Mouse (Mus musculus): ENCODE data around the gene Micall2. TPM values are rescaled to one million over a fixed set of nuclear protein-coding genes. Genes with fewer than 3 reads are reported as not detected.
A peak's percentile ranks its signal among the peaks of the same experiment; 100 is the strongest.

Micall2 gene
- polyA plus RNA-seq, 1 experiment from 2014 or later: 3.4 TPM

- Histone ChIP-seq H3K9me3 (replicated peaks; ENCODE audit: control insufficient read depth, low read length) (no peaks in the 10 kb centered on the region), H3K9ac (ENCODE audit: low read length) (no peak overlapping the region), H3K4me3 (ENCODE audit: low read depth, low read length) (peak overlapping the region; percentile 38), H3K4me1 (ENCODE audit: control insufficient read depth, insufficient read depth, low read length) (peaks cover 7% of the 10 kb centered on the region), H3K4me2 (ENCODE audit: low read length) (peak overlapping the region; percentile 70), H3K27me3 (replicated peaks; ENCODE audit: control insufficient read depth, insufficient read depth, low read length) (0 out of 2 replicates have a peak, but pooled peaks cover 3% of the 10 kb centered on the region), H3K27ac (ENCODE audit: low read depth, low read length) (no peak overlapping the region), H3K36me3 (ENCODE audit: control insufficient read depth, insufficient read depth, low read length) (no peaks in the 10 kb centered on the region)
- 11% methylated on average over 10 of the region's 10 CpGs for WGBS
- DNase-seq (ENCODE audit: low spot score): no peak
- peak; percentile 52 for ATAC-seq
Observed at GRCm38 (mm10) chr5:139736504-139736940, 386 bp upstream of the Micall2 start.

GRCm38 (mm10) chr5:139734746-139735145 lies 1.4 kb downstream of the Micall2 start:
- ATAC-seq: no peak
- H3K36me3 ChIP-seq (ENCODE audit: control insufficient read depth, insufficient read depth, low read length): no peaks in the 10 kb centered on the region
- H3K4me1 ChIP-seq (ENCODE audit: control insufficient read depth, insufficient read depth, low read length): peaks cover 7% of the 10 kb centered on the region

GRCm38 (mm10) chr5:139734016-139734415 lies 2.1 kb downstream of the Micall2 start:
- Histone ChIP-seq H3K4me1 (ENCODE audit: control insufficient read depth, insufficient read depth, low read length) (peaks cover 7% of the 10 kb centered on the region), H3K27ac (ENCODE audit: low read depth, low read length) (no peak overlapping the region), H3K9me3 (replicated peaks; ENCODE audit: control insufficient read depth, low read length) (no peaks in the 10 kb centered on the region), H3K27me3 (replicated peaks; ENCODE audit: control insufficient read depth, insufficient read depth, low read length) (0 out of 2 replicates have a peak, but pooled peaks cover 3% of the 10 kb centered on the region), H3K9ac (ENCODE audit: low read length) (no peak overlapping the region), H3K4me2 (ENCODE audit: low read length) (no peak overlapping the region), H3K4me3 (ENCODE audit: low read depth, low read length) (no peak overlapping the region), H3K36me3 (ENCODE audit: control insufficient read depth, insufficient read depth, low read length) (no peaks in the 10 kb centered on the region)
- ATAC-seq (no peak), DNase-seq (ENCODE audit: low spot score) (no peak)
- 84% methylated on average over 3 of the region's 3 CpGs for WGBS

More at GRCm38 (mm10) chr5:139734746-139735145, 1.4 kb downstream of the Micall2 start:
- WGBS: 86% methylated on average over 7 of the region's 7 CpGs
- no peak overlapping the region for H3K4me2 ChIP-seq (ENCODE audit: low read length)
- DNase-seq (ENCODE audit: low spot score): no peak
- H3K9ac ChIP-seq (ENCODE audit: low read length): no peak overlapping the region
- H3K4me3 ChIP-seq (ENCODE audit: low read depth, low read length): no peak overlapping the region
- H3K27me3 ChIP-seq (replicated peaks; ENCODE audit: control insufficient read depth, insufficient read depth, low read length): 0 out of 2 replicates have a peak, but pooled peaks cover 3% of the 10 kb centered on the region
- no peak overlapping the region for H3K27ac ChIP-seq (ENCODE audit: low read depth, low read length)
- no peaks in the 10 kb centered on the region for H3K9me3 ChIP-seq (replicated peaks; ENCODE audit: control insufficient read depth, low read length)

GRCm38 (mm10) chr5:139732634-139733107 lies 3.5 kb downstream of the Micall2 start:
- Histone ChIP-seq H3K9me3 (replicated peaks; ENCODE audit: control insufficient read depth, low read length) (no peaks in the 10 kb centered on the region), H3K4me2 (ENCODE audit: low read length) (no peak overlapping the region), H3K4me3 (ENCODE audit: low read depth, low read length) (no peak overlapping the region), H3K4me1 (ENCODE audit: control insufficient read depth, insufficient read depth, low read length) (peaks cover 7% of the 10 kb centered on the region), H3K36me3 (ENCODE audit: control insufficient read depth, insufficient read depth, low read length) (no peaks in the 10 kb centered on the region), H3K27ac (ENCODE audit: low read depth, low read length) (no peak overlapping the region), H3K9ac (ENCODE audit: low read length) (no peak overlapping the region), H3K27me3 (replicated peaks; ENCODE audit: control insufficient read depth, insufficient read depth, low read length) (0 out of 2 replicates have a peak, but pooled peaks cover 3% of the 10 kb centered on the region)
- ATAC-seq (no peak), DNase-seq (ENCODE audit: low spot score) (no peak)
- WGBS: 75% methylated on average over 11 of the region's 11 CpGs

- Histone ChIP-seq H3K27me3 (replicated peaks; ENCODE audit: control insufficient read depth, insufficient read depth, low read length) (0 out of 2 replicates have a peak, but pooled peaks cover 3% of the 10 kb centered on the region), H3K36me3 (ENCODE audit: control insufficient read depth, insufficient read depth, low read length) (no peaks in the 10 kb centered on the region), H3K4me2 (ENCODE audit: low read length) (no peak overlapping the region), H3K9me3 (replicated peaks; ENCODE audit: control insufficient read depth, low read length) (no peaks in the 10 kb centered on the region), H3K9ac (ENCODE audit: low read length) (no peak overlapping the region), H3K27ac (ENCODE audit: low read depth, low read length) (no peak overlapping the region), H3K4me1 (ENCODE audit: control insufficient read depth, insufficient read depth, low read length) (peaks cover 7% of the 10 kb centered on the region), H3K4me3 (ENCODE audit: low read depth, low read length) (no peak overlapping the region)
- ATAC-seq (no peak), DNase-seq (ENCODE audit: low spot score) (no peak)
- WGBS: 59% methylated on average over 8 of the region's 8 CpGs
Observed at GRCm38 (mm10) chr5:139730712-139731486, 5.2 kb downstream of the Micall2 start.

GRCm38 (mm10) chr5:139727261-139727660 lies 8.9 kb downstream of the Micall2 start:
- H3K9me3 ChIP-seq (replicated peaks; ENCODE audit: control insufficient read depth, low read length): no peaks in the 10 kb centered on the region
- no peaks in the 10 kb centered on the region for H3K27me3 ChIP-seq (replicated peaks; ENCODE audit: control insufficient read depth, insufficient read depth, low read length)
- no peak overlapping the region for H3K27ac ChIP-seq (ENCODE audit: low read depth, low read length)
- H3K4me3 ChIP-seq (ENCODE audit: low read depth, low read length): no peak overlapping the region
- no peak overlapping the region for H3K9ac ChIP-seq (ENCODE audit: low read length)
- ATAC-seq (no peak), DNase-seq (ENCODE audit: low spot score) (no peak)
- 82% methylated on average over 11 of the region's 11 CpGs for WGBS
- no peak overlapping the region for H3K4me2 ChIP-seq (ENCODE audit: low read length)
- H3K36me3 ChIP-seq (ENCODE audit: control insufficient read depth, insufficient read depth, low read length): no peaks in the 10 kb centered on the region
- H3K4me1 ChIP-seq (ENCODE audit: control insufficient read depth, insufficient read depth, low read length): no peaks in the 10 kb centered on the region

- no peak overlapping the region for H3K4me3 ChIP-seq (ENCODE audit: low read depth, low read length)
- no peaks in the 10 kb centered on the region for H3K9me3 ChIP-seq (replicated peaks; ENCODE audit: control insufficient read depth, low read length)
- H3K9ac ChIP-seq (ENCODE audit: low read length): no peak overlapping the region
- no peak for ATAC-seq
- no peaks in the 10 kb centered on the region for H3K36me3 ChIP-seq (ENCODE audit: control insufficient read depth, insufficient read depth, low read length)
- H3K27ac ChIP-seq (ENCODE audit: low read depth, low read length): no peak overlapping the region
- H3K4me2 ChIP-seq (ENCODE audit: low read length): no peak overlapping the region
- DNase-seq (ENCODE audit: low spot score): no peak
- WGBS: 88% methylated on average over 3 of the region's 3 CpGs
- H3K4me1 ChIP-seq (ENCODE audit: control insufficient read depth, insufficient read depth, low read length): no peaks in the 10 kb centered on the region
- no peaks in the 10 kb centered on the region for H3K27me3 ChIP-seq (replicated peaks; ENCODE audit: control insufficient read depth, insufficient read depth, low read length)
Observed at GRCm38 (mm10) chr5:139726186-139726585, 9.9 kb downstream of the Micall2 start.

- Histone ChIP-seq H3K9ac (ENCODE audit: low read length) (no peak overlapping the region), H3K9me3 (replicated peaks; ENCODE audit: control insufficient read depth, low read length) (no peaks in the 10 kb centered on the region), H3K27ac (ENCODE audit: low read depth, low read length) (no peak overlapping the region), H3K4me3 (ENCODE audit: low read depth, low read length) (no peak overlapping the region), H3K4me1 (ENCODE audit: control insufficient read depth, insufficient read depth, low read length) (no peaks in the 10 kb centered on the region), H3K36me3 (ENCODE audit: control insufficient read depth, insufficient read depth, low read length) (no peaks in the 10 kb centered on the region), H3K4me2 (ENCODE audit: low read length) (no peak overlapping the region), H3K27me3 (replicated peaks; ENCODE audit: control insufficient read depth, insufficient read depth, low read length) (no peaks in the 10 kb centered on the region)
- ATAC-seq (no peak), DNase-seq (ENCODE audit: low spot score) (no peak)
- WGBS: 60% methylated on average over 10 of the region's 10 CpGs
Observed at GRCm38 (mm10) chr5:139724336-139725116, 11.6 kb downstream of the Micall2 start.

Data from forebrain, embryonic 14.5 days (tissue).